Mouse (Mus musculus): Measurements from ENCODE around the gene Bnc2. TPM values are rescaled to one million over a fixed set of nuclear protein-coding genes. Genes with fewer than 3 reads are reported as not detected.
A peak's percentile ranks its signal among the peaks of the same experiment; 100 is the strongest.

Bnc2 gene
- total RNA-seq (2021), result 1 to 10 TPM in 1 of 2 experiments, under 1 TPM in 1; 0.76 to 1.0 TPM
- long read RNA-seq, result 0 reads

DNA sequence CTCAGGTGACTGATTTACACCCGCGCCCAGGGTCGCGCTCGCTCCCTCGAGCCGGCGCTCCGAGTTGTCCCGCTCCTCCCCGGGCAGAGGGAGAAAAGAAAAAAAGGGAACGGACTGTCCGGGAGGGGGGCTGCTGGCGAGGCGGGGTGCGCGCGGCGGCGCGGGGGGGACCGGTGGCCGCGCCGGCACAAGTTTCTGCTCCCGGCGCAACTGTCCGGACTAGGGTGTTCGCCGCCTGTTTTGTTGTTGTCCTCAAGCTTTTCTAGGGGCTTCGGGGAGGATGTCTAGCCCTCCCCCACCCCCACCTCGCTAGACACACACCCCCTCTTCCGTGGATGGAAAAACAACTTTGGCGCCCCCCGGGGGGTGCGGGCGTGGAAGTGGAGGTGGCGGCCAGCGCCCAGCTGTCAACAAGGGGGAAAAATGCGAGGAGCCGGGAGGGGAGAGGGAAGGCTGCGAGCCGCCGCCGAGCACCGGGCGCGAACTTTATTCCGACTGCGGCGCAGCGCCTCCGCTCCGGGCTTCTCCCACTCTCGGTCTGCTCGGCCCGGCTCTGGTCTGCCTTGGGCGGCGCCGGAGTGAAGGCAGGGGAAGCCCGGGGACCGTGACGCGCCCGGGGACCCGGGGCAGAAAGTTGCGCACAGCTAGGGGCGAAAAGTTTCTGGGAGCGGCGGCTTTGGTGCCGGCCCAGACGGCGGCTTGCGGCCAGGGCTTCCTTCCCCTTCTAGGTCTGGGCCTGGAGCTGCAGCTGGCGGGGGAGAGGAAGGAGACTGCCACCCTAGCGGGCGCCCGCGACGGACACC, at the start of gene Bnc2:
Bnc2 (minus strand) TSS at position 105 of the 803 bp plus-strand sequence.
- peak; percentile 3 to 4 for DNase-seq (ENCODE audit: low spot score in 2 of 2)

DNA sequence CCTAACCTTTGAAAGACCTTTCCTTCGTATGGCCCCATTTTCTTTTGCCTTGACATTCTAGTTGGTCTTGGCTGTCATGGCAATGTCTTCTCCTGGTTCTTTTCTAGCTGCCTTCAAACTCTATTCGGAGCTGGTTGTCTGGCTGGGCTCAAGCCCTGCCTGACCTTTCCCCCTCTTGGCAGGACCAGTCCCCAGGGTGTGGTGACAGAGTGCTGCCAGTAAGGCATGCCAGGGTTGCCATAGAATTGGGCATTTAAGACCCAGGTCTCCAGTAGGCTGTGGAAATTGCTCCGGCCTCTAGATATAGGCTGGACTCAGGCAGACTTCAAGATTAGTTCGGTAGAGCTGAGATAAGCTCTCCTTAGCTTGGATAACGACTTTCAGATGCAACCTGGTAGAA, 32.9 kb upstream of the Bnc2 start:
- DNase-seq (ENCODE audit: low spot score in 2 of 2), result no peak

DNA sequence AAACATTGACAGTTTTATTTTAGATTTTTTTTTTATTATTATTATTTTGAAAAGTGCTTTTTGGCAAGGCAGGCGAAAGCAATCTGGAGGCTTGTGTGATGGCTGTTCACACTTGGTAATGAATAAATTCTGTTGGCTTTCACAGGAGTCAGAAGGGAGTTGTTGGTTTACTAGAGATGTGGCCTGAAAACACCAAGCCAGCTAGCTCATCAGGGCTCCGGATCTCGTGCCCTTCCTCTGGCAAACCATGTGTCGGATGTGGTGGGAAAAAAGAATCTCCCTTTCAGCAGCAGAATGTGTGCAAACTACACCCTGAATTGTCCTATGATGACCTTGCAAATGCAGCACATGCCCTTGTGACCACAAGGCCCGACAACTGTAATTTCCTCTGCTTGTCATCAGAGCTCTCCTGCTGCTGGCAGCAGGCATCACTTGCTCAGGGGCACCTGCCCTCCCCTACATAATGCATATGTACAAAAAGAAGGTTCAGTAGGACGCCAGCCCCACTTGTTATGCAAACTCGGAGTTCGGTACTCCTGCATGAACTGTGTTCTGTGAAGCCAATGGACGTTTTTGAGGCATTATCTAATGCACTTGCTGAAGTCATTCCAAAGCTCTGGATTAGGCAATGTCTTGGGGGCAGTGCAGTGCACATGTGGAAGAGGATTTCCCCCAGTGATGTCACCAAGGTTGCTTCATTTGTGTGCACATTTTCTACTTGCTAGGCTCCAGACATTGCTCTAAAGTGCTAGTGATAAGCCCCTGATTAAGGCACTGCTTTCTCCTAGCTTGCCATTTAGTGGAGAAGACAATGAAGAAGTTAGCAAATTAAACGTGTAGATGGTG, 10.7 kb upstream of the Bnc2 start:
- no peak for DNase-seq (ENCODE audit: low spot score in 2 of 2)

DNA sequence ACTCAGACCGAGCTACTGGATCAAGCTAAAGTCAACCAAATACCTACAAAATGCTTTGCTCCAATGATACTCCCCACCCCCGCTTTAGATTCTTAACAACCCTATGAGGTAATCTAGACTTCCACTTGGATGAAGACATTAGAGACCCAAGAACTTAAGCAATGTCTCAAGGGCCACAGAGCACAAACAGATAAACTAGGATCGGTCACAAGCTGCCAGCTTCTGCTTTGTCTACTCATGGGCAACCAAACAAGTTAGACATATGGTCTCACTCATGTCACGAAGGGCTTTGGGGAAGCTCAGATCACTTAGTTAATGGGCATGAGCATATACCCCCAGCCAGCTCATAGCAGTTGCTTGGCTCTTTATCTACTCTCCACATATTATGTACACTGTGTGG, 9.9 kb upstream of the Bnc2 start:
- no peak for DNase-seq (ENCODE audit: low spot score in 2 of 2)

DNA sequence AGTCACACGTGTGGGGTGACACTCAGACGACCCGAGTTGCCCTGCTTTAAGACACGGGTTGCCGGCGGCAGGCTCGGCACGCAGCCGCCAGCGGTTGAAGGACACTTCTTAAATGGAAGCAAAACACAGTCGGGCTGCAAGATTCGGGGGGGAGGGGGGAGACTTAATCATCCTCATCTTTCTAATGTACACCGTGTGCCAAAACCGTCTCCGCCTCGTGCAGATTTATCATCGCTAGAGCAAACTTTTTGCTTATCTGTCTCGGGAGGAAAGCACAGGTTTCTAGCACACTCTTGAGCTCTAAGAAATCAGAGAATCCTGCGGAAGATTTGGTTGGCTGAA, 870 bp upstream of the Bnc2 start:
- DNase-seq (ENCODE audit: low spot score in 2 of 2), result no peak

DNA sequence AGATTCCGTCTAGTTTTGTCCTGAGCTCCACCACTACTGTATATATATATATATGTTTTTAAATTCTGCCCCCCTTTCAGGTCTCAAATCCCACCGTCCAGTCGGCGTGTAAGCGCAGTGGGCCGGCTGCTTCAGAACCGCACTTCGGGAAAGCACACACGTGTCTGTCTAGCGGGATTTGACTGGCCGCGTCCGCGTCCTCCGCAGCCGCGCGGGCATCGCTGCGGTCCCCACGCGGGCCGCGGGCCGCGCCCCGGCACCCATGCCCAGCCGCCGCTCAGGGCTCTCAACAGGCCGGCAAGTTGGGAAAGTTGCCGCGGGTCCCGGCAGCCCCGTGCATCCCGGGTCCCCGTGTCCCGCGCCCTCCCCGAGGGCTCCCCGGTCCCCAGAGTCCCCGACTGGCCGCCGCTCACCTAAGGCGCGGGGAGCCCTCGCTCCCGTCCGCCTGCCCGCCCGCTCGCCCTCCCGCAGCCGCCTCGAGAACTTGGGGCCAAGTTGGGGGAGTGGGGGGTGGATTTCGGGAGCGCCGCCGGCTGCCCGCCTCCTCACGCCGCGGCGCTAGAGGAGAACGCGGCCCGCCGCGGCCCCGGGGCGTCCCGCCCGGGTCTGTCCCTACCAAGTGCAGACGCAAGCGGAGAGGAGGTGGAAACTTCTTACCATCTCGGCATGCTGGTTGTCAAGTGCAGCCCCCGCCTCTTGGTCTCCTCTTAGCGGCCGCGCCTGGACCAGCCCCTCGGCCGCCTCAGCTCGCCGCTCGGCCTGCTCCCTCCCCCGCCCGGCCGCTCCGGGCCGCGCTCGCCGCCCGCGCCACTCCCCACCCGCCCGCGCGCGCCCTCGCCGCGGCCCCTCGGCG, 531 bp downstream of the Bnc2 start:
- DNase-seq (ENCODE audit: low spot score in 2 of 2), result no peak

DNA sequence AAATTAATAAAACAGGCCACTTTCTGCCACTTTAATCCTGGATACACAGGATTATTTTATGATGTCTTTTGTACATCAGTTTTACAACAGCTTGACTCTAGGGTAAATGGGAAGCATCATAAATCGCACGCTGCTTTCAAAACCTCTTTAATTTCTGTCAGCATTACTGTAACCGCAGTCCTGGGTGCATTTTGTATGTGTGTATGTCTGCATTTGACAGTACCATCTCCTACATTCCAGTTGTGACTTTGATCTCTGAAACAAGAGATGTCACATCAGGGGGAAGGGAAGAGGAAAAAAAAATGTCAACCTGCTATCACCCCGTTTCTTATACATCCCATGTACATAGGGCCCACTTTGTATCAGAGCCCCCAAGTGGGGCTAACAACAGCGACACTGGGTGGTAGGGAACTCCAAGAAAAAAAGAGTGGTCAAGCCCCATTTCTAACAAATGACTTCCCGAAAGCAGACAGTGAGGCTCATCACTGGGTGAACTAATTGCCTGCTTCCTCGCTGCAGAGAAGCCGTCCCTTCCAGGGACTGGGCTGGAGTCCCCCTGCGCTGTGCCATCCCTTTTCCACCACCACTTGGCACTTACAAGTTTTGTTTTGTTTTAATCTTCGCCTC, 1.3 kb downstream of the Bnc2 start:
- no peak for DNase-seq (ENCODE audit: low spot score in 2 of 2)

DNA sequence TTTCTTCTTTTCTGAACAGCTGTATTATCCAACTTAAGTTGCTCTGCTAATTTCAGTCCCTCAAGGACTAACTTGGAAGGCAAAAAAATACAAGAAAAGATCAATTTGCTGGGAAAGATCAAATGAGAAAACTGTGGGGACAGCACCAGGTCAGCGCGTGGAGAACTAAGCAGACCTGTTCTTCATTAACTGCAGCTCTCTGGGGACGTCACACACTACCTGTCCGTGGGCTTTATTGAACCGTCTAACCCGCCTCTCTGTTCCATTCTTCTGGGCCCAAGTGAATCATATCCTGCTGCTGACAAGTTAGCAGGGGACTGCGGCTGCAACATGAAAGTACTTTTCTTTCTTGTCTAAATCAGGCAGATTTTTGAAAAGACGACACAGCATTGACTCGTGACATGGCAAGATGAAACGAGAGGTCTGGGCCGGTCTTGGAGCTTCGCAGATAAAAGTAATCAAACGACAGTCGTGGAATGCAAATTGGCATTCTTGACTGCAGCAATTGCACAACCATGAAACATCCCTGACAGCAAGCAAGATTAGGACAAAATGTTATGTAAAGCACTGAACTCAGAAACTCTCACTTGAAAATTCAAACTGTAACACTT, 2.8 kb downstream of the Bnc2 start:
- no peak for DNase-seq (ENCODE audit: low spot score in 2 of 2)

DNA sequence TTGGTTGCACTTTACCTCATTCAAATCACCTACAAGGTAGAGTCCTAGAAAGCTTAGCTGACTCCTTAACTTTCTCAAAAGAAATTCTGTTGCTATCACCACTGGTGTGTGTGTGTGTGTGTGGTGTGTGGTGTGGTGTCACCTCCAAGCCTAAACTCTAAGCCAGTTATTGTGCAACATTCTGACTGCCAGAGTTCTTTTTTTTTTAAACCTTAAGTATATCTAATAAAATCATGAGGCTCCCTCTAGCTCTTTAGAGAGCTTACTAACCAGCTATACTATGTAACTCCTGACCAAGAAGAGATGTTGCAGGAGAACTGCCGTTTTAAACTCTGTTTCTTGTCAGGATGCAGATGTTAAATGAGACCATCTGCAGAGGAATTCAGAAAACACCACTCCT, 4.1 kb downstream of the Bnc2 start:
- no peak for DNase-seq (ENCODE audit: low spot score in 2 of 2)

DNA sequence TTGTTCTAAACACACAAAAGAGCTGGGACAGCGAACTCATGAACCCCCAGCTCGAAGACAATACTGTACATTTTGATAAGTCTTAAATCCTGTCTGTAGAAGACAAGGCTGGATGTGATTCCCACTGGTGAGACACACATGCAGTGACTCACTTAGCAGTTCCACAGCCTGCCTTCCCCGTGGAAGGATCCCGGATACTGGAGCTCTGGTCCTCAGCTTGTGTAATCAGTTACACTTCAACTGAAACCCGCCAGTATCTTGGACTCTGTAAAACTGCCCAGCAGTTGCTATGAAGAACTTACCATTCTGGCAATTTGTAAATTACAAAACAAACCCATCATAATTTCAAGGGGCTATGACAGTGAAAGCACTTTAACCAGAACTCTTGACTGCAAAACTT, 5.4 kb downstream of the Bnc2 start:
- DNase-seq (ENCODE audit: low spot score in 2 of 2), result no peak

DNA sequence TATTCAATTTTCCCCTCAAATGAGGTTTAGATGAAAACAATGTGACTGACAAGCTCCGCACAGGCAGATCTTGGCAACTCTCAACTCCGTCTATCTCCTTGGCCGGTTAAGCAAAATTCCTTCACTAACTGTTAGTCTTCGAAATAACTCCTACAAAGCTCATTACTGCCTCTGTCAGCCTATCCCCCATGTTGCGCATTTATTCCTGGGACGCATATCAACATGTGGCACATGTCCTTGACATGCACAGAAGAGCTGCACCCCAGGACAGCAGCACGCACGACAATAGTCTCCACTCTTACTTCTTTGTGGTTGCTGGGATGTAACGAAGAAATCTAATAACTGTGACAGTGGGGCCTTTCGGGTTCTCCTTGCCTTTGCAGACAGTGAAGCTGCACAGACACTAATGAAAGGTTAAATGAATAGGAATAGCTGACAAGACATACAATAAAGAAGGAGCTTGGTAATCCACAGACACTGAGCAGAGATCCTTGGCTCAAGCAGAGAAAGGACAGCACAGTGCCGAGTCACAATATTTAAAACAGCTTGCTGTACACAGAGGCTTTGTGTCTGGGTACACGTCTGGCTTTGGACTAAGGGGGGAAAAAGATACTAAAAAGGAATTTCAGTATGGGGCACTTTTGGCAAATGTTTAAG, 6.0 kb downstream of the Bnc2 start:
- no peak for DNase-seq (ENCODE audit: low spot score in 2 of 2)

DNA sequence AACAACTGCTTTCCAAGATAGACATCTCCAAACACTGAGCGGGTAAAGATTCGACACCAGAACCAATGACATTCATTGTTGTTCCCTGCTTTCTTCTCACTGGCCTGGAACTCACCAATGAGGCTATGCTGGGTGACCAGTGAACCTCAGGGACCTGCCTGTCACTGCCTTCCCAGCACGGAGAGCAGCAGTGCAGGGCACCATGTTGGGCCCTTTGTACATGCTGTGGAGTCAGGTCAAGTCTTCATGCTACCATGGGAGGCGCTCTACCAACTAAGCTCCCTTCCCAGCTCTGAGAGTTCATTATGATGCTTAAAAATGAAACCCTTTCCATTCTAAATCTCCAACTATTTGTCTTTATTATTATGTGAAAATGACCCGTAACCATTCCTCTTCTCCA, 6.8 kb downstream of the Bnc2 start:
- DNase-seq (ENCODE audit: low spot score in 2 of 2), result no peak

DNA sequence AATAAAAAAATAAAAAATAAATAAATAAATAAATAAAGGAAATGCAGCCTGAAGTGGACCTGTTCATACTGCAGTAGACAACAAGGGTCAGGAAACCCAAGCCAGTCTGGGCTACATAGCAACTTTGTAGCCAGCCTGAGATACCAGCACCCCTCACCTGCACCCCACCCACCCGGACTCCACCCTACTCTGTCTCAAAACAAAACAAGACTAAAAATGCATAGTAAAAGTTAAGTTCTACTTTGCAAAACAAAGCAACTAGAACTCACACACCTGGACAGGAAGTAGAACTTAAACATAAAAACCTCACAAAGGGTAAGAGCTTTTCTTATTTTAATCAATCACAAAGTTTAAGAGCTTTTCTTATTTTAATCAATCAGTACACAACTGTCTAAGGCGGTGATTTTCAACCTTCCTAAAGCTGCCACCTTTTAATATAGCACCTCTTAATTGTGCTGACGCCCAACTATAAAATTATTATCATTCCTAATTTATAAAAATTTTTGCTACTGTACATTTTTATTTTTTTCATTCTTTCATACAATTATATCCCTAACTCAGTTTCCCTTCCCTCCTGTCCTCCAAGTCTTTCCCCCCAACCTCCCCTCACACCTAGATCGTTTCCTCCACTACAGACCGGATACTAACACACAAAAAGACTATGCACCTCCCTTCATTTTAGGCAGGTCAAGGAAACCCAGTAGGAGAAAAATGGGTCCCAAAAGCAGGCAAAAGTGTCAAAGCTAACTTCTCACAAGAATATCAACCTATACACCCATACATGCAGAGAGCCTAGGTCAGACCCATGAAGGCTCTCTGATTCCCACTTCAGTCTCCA, 12.6 kb downstream of the Bnc2 start:
- DNase-seq (ENCODE audit: low spot score in 2 of 2), result no peak

DNA sequence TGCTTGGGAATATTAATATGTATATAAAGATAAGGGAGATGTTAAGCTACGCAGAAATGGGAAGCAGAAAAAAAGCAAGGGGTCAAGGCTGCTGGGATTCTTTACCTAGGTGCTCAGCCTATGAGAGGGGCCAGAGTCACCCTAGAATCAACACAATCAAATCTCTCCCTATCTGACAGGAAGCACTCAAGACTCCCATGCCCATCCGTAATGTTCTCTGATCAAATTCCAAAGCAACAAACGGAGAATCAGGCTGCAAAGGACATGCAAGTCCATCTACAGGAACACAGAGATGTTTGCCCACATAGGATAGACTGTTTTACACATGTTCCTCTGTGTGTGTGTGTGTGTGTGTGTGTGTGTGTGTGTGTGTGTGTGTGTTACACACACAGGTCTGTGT, 13.7 kb downstream of the Bnc2 start:
- no peak for DNase-seq (ENCODE audit: low spot score in 2 of 2)

DNA sequence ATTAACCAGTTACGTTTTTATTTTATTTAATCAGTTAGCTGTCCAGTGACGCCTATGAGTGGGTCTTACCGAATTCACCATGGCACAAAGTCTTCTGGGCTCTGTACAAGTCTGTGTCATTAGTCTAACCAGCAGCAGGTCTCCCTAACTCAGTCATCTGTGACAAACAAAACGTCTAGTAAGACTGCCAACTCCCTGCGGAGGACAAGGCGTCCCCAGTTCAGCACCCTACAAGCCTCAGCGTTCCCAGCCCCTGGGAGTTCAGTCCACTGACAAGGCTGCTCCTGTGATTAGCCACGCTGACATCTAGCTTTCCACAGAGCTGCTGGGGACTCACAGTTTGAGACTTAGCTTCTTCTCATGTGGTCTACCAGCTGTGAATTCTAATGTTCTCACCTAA, 23.3 kb downstream of the Bnc2 start:
- no peak for DNase-seq (ENCODE audit: low spot score in 2 of 2)

DNA sequence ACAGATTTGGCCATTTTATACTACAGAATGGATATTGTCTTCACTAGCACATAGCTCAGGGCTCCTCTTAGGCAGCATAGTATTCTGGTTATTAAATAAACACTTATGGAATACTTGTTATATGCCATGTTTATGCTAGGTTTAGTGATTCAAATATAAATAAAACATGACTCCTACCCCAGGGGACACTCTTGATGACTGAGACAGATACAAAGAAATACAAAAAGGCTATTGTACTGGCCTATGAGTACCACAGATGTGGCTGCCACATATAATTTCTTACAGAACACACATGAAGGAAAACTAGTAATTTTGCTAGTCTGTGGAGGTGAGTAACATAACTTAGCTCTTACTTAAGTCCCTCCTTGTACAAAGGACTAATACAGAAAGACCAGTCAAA, 28.5 kb downstream of the Bnc2 start:
- no peak for DNase-seq (ENCODE audit: low spot score in 2 of 2)

DNA sequence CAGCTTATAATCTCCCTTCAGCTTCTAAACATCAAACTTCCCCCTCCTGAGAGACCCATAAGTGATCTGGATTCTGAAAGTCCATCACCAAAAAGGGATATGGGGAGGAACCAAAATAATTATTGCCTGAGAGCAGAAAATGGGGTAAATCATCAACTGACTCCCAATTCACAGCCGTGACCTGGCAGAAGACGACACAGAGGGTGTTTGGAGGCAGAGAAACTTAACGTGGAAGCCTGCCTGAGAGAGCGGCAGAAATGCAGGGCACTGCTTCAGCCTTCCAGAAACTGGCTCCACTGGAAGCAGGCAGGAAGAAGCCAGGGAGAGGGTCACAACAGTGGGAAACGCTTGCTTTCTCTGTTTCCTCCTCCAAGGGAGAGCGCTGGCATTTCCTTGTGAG, 35.9 kb downstream of the Bnc2 start:
- DNase-seq (ENCODE audit: low spot score in 2 of 2), result no peak

DNA sequence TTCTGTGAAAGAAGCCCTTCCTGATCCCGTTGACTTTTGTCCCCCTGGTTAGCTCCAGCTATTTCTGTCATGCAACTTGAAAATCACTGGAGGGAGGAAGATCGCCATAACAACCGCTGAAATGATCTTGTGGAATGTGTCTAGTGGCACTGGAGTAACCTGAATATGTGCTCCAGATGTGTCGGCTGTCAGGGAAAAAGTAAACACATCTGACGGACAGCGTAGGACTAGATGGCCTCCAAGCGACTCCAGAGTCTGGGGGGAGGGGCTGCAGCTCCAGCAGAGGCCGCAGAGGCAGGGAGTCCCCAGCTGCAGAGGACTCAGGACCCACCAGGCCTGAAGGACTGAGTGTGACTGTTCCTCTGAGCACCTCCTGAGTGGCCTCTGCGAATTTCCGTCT, 37.4 kb downstream of the Bnc2 start:
- DNase-seq (ENCODE audit: low spot score in 2 of 2), result no peak

DNA sequence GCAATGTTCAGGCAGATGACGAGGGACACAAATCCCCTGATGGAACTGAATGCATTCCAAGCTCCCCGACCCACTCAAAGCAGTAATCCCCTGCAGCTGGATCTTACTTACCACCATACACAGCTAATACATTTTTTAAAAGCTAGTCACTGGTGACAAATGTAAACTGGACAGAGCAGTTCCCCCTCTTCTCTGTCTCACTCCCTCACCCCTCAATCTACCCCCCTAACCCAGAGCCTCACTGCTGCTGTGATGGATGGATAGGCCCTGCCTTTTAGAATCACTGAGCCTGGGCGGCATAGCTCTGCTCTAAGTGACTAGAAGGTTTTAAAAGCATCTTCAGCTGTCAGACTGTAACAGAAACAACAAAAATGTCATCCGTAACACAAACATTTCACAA, 40.3 kb downstream of the Bnc2 start:
- no peak for DNase-seq (ENCODE audit: low spot score in 2 of 2)
